Mouse (Mus musculus): ENCODE measurements at regions not wholly inside any gene's neighbourhood (a gene's known extent, or its start where the extent isn't known, plus 50 kb on each side); places are given as distances from the start of the nearest gene placed in this dataset.

DNA sequence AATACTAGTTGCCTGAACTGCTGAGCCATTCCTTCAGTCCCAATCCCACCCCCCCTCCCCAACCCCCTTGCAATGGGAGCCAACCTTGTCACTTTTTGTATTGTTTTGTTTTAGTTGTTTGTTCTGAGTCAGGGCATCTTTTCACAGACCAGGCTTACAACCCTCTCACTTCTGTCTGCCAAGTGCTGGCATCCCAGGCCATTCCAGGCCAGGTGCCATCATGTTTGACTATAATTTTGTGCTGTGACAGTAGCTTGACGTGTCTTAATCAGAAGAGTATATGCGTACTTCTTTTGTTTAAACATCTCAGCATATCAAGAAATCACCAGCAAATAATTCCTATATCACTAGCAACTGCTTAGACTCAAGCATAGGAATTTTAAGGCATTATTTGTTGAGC is 117.0 kb upstream of the Ccdc54 start:
- no peak for TF ChIP-seq TBP (IDR thresholded peaks at IDR 0.05; ENCODE audit: low read depth, low read length)
- TF ChIP-seq CTCF (IDR thresholded peaks at IDR 0.05 in 2 of 3, conservative IDR thresholded peaks at IDR 0.05 in 1 of 3; ENCODE audit: control insufficient read depth in 1 of 3, insufficient read depth in 1 of 3, low read depth in 2 of 3, low read length in 3 of 3, poor library complexity in 1 of 3, severe bottlenecking in 1 of 3), result no peak
- TF ChIP-seq GABPA (IDR thresholded peaks at IDR 0.05; ENCODE audit: low read depth, low read length), result no peak
- no peak for TF ChIP-seq EP300 (IDR thresholded peaks at IDR 0.05; ENCODE audit: low read depth in 1 of 2, low read length in 2 of 2)
- TF ChIP-seq KAT2A (conservative IDR thresholded peaks at IDR 0.05; ENCODE audit: low read depth, low read length), result no peak
- no peak for TF ChIP-seq JUND (IDR thresholded peaks at IDR 0.05; ENCODE audit: low read depth, low read length)
- TF ChIP-seq ZMIZ1 (IDR thresholded peaks at IDR 0.05; ENCODE audit: low read depth, low read length), result no peak
- no peak for TF ChIP-seq POLR2A (IDR thresholded peaks at IDR 0.05; ENCODE audit: control insufficient read depth in 1 of 2, insufficient read depth in 1 of 2, low read depth in 1 of 2, low read length in 2 of 2, poor library complexity in 1 of 2)
- TF ChIP-seq MAFK (IDR thresholded peaks at IDR 0.05; ENCODE audit: borderline replicate concordance, low read depth, low read length), result no peak
- TF ChIP-seq TCF12 (IDR thresholded peaks at IDR 0.05; ENCODE audit: low read depth, low read length), result no peak
- no peak for TF ChIP-seq CHD2 (IDR thresholded peaks at IDR 0.05; ENCODE audit: low read length)
- no peak for TF ChIP-seq MEF2A (IDR thresholded peaks at IDR 0.05; ENCODE audit: extremely low read depth, insufficient replicate concordance, low read depth, low read length, poor library complexity, severe bottlenecking)
- TF ChIP-seq NRF1 (IDR thresholded peaks at IDR 0.05; ENCODE audit: insufficient read depth, low read depth, low read length, poor library complexity, severe bottlenecking), result no peak

Data from MEL (cell line).